Mouse (Mus musculus): ENCODE measurements at regions not wholly inside any gene's neighbourhood (a gene's known extent, or its start where the extent isn't known, plus 50 kb on each side); places are given as distances from the start of the nearest gene placed in this dataset.
"Not testable (repeated sequence)": the region's sequence is repeated elsewhere in the genome, so short reads cannot be mapped to it uniquely, and the experiment has no call there.

GRCm38 (mm10) chr12:97218445-97218844 lies 1040.8 kb downstream of the Galc start:
- no peak for DNase-seq (ENCODE audit: extremely low spot score, low read depth, low spot score)

- no peak for DNase-seq (ENCODE audit: extremely low spot score, low read depth, low spot score)
Measured at GRCm38 (mm10) chr12:97217608-97218007, 1041.7 kb downstream of the Galc start.

GRCm38 (mm10) chr12:97203636-97204389 lies 1055.4 kb downstream of the Galc start:
- DNase-seq (ENCODE audit: extremely low spot score, low read depth, low spot score) = peak; percentile 57

DNA sequence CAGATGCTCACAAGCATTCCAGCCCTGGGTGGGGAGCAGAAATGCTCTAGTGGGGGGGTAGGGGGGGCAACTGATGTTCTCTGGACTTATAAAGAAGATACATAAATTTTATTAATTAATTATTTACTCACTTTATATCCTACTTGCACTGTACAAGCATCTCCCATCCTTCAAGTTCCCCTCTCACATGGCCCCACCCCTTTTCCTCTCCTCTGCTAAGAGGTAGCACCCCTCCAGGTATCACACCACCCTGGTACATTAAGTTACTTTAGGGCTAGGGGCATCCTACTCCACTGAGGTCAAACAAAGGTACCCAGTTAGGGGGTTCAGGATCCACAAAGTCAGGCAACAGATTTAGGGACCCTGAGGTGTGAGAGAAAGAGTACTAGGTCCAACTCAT lies 1097.4 kb downstream of the Galc start:
- DNase-seq (ENCODE audit: extremely low spot score, low read depth, low spot score) = no peak

- DNase-seq (ENCODE audit: extremely low spot score, low read depth, low spot score) = no peak
Measured at GRCm38 (mm10) chr12:97161429-97161828, 1097.8 kb downstream of the Galc start.

DNA sequence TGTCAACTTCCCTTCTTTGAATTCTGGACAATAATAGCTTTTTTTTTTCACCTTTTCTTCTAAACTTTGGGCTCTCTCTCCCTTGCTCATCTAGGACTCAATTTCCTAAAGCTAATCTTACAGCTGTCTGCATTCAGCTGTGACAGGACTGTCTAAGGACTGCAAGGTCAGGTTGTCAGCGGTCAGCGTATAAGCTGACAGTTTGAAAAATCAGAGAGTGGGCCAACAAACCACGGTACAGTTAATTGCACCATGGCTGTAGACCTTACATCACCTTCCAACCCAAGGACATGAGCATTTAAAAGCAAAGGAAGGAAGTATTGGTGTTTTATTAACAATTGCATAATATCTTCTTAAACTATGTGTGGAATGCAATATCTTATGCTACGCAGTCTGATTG lies 1100.9 kb downstream of the Galc start:
- DNase-seq (ENCODE audit: extremely low spot score, low read depth, low spot score) = no peak

- no peak for DNase-seq (ENCODE audit: extremely low spot score, low read depth, low spot score)
Measured at GRCm38 (mm10) chr12:97157748-97158147, 1101.5 kb downstream of the Galc start.

DNA sequence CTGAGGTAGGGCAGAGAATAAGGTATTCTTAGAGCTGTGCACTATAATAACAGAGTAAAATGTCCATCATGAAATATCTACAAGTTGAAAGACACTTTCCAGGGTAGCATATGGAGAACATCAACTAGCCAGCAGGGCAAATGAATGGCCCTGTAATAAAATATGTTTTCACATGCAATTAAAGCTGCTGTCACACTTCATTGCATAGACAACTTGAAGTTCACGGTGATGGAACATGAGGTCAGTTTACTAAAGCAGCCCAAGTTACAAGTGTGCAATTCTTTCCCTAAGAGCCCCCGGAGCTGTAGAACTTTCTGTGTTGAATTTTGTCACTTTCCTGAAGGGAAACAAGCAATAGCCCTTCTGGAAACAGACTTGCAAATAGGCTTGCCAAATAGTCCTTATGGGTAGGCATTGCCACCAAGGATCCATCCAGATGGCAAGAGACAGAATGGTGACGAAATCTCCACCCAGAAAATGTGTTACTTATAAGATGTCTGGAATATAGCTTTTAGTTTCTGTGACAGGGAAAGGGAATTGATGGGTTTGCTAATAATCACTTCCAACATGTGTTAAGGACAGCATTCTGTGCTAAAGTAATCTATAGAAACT lies 1102.7 kb downstream of the Galc start:
- DNase-seq (ENCODE audit: extremely low spot score, low read depth, low spot score) = no peak

- no peak for DNase-seq (ENCODE audit: extremely low spot score, low read depth, low spot score)
Measured at GRCm38 (mm10) chr12:97142720-97143119, 1116.5 kb downstream of the Galc start.

DNA sequence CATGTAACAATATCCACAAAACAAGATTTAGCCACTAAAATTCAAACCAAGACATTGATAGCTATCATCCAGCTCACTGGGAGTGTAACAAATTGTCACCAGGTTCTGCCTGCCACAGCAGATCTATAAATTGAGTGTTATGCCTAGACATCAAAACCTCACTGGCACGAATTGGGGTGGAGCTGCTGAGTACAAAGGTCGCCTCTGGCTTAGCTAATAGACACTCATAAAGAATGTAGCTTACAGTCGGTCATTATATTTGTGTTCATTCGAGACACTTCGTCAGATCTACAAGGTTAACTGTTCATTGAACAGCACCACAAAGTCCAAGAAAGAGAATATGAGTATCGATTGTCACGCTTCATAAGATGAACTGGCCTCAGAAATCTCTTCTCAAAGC lies 1121.3 kb downstream of the Galc start:
- DNase-seq (ENCODE audit: extremely low spot score, low read depth, low spot score) = no peak

GRCm38 (mm10) chr12:97130276-97130675 lies 1129.0 kb downstream of the Galc start:
- no peak for DNase-seq (ENCODE audit: extremely low spot score, low read depth, low spot score)

- peak; percentile 18 for DNase-seq (ENCODE audit: extremely low spot score, low read depth, low spot score)
Measured at GRCm38 (mm10) chr12:97090577-97091214, 1168.6 kb downstream of the Galc start.

DNA sequence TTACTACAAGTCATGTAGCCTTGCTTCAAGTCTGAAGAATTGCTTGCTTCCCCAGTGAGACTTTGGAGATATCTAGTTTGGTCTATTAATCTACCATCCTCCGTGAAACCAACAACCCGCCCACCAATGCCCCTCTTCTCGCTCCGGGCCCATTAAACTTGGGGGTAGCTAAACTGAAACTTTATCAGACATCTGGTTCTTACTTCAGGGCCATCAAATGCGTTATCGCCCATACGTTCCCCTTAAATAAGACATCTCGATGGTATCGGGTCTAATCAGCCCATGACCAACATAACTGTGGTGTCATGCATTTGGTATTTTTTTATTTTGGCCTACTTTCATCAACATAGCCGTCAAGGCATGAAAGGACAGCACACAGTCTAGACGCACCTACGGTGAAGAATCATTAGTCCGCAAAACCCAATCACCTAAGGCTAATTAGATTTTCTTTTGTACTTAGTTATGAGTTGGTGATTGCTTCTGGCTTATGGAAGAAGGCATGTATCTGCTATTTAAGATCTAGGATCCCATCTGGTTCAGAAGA lies 1197.8 kb downstream of the Galc start:
- not testable (repeated sequence) for DNase-seq (ENCODE audit: extremely low spot score, low read depth, low spot score)

GRCm38 (mm10) chr12:97047674-97048073 lies 1211.6 kb downstream of the Galc start:
- no peak for DNase-seq (ENCODE audit: extremely low spot score, low read depth, low spot score)
